Mouse (Mus musculus): ENCODE results near the gene Gm5662. TPM values are rescaled to one million over a fixed set of nuclear protein-coding genes. Genes with fewer than 3 reads are reported as not detected.
"Not testable (repeated sequence)": the region's sequence is repeated elsewhere in the genome, so short reads cannot be mapped to it uniquely, and the experiment has no call there.

Gene Gm5662
- polyA plus RNA-seq (2016; fragmentation: Nextera tagmentation; extraction: Ambion mirVana) = not detected in 2 replicates

DNA sequence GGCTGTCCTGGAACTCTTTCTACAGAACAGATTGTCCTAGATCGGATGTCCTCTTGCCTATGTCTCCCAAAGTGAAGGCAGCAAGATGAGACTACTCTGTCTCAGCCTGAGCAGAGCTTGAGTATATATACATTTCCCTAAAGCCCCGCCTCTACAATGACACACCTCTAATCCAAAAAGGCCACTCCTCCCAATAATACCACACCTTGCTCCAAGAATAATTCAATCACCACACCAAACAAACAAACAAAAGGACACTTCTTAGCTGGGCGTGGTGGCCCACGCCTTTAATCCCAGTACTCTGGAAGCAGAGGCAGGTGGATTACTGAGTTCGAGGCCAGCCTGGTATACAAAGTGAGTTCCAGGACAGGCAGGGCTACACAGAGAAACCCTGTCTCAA lies at the start of gene Gm5662:
Gm5662 (minus strand) TSS at position 101 of the 400 bp plus-strand sequence.
- WGBS = 88% methylated on average over 5 of the region's 5 CpGs

DNA sequence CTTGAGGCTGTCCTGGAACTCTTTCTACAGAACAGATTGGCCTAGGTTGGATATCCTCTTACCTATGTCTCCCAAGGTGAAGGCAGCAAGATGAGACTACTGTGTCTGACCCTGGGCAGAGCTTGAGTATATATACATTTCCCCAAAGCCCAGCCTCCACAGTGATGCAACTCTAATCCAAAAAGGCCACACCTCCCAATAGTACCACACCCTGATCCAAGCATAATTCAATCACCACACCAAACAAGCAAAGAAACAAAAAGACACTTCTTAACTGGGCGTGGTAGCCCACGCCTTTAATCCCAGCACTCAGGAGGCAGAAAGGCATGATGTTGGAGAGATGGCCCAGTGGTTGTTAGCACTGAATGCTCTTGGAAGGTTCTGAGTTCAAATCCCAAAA lies 49.6 kb upstream of the Gm5662 start, which contains the start of gene Gm5039:
Gm5039 (minus strand) TSS at position 101 of the 400 bp plus-strand sequence.
- WGBS = 84% methylated on average over 2 of the region's 2 CpGs
- not testable (repeated sequence) for H3K36me3 ChIP-seq; H3K27ac ChIP-seq (replicated peaks); DNase-seq (ENCODE audit: low spot score); H3K27me3 ChIP-seq (ENCODE audit: low read depth, poor library complexity, severe bottlenecking); H3K9me3 ChIP-seq (replicated peaks); H3K4me1 ChIP-seq; H3K4me3 ChIP-seq

More for the DNA sequence above, at the start of gene Gm5662:
- not testable (repeated sequence) for H3K36me3 ChIP-seq; H3K27ac ChIP-seq (replicated peaks); H3K9me3 ChIP-seq (replicated peaks); H3K27me3 ChIP-seq (ENCODE audit: low read depth, poor library complexity, severe bottlenecking); DNase-seq (ENCODE audit: low spot score); H3K4me1 ChIP-seq; H3K4me3 ChIP-seq

- Histone ChIP-seq H3K27ac (replicated peaks) (no peak overlapping the region), H3K4me1 (no peaks in the 10 kb centered on the region), H3K9me3 (replicated peaks) (no peaks in the 10 kb centered on the region), H3K36me3 (no peaks in the 10 kb centered on the region), H3K27me3 (ENCODE audit: low read depth, poor library complexity, severe bottlenecking) (no peaks in the 10 kb centered on the region), H3K4me3 (no peak overlapping the region)
- WGBS = 91% methylated on average over 3 of the region's 3 CpGs
- no peak for DNase-seq (ENCODE audit: low spot score)
Measured at GRCm38 (mm10) chr12:88314556-88314955, 40.3 kb upstream of the Gm5662 start.

GRCm38 (mm10) chr12:88297171-88297570 lies 22.9 kb upstream of the Gm5662 start:
- H3K27ac ChIP-seq (replicated peaks); H3K4me3 ChIP-seq; H3K27me3 ChIP-seq (ENCODE audit: low read depth, poor library complexity, severe bottlenecking); H3K36me3 ChIP-seq; DNase-seq (ENCODE audit: low spot score); H3K9me3 ChIP-seq (replicated peaks); H3K4me1 ChIP-seq: not testable (repeated sequence)
- WGBS = 76% methylated on average over 2 of the region's 2 CpGs

- H3K4me3 ChIP-seq; H3K9me3 ChIP-seq (replicated peaks): not testable (repeated sequence)
- WGBS = 89% methylated on average over 4 of the region's 4 CpGs
Measured at GRCm38 (mm10) chr12:88293082-88293481, 18.8 kb upstream of the Gm5662 start.

DNA sequence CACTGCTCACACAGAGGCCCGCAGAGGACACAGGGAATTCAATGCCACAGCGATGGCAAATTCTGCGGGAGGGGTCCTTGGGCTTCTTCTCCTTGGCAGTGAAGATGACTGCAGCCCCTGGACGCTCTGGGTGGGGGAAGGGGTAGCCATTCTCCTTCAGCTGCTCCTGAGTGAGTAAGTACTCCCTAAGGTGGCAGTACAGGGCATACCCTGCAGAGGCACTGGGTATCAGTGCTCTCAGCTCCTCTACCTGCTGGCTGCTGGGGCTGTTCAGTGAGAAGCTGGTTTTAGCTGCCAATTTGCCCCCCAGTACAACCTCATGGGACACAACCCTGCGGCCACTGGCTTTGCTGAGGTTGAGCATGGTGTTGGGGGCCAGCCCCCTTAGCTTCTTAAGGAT lies 10.9 kb upstream of the Gm5662 start:
- not testable (repeated sequence) for H3K36me3 ChIP-seq; H3K27me3 ChIP-seq (ENCODE audit: low read depth, poor library complexity, severe bottlenecking); H3K27ac ChIP-seq (replicated peaks); H3K9me3 ChIP-seq (replicated peaks); H3K4me1 ChIP-seq; H3K4me3 ChIP-seq; DNase-seq (ENCODE audit: low spot score)
- 90% methylated on average over 5 of the region's 5 CpGs for WGBS

More at GRCm38 (mm10) chr12:88293082-88293481, 18.8 kb upstream of the Gm5662 start:
- not testable (repeated sequence) for H3K36me3 ChIP-seq; H3K27ac ChIP-seq (replicated peaks); DNase-seq (ENCODE audit: low spot score); H3K4me1 ChIP-seq; H3K27me3 ChIP-seq (ENCODE audit: low read depth, poor library complexity, severe bottlenecking)

GRCm38 (mm10) chr12:88257241-88257640 lies 17.1 kb downstream of the Gm5662 start:
- WGBS = 67% methylated on average over 1 of the region's 1 CpGs
- H3K4me3 ChIP-seq = no peak overlapping the region
- no peak overlapping the region for H3K27ac ChIP-seq (replicated peaks)
- H3K27me3 ChIP-seq (ENCODE audit: low read depth, poor library complexity, severe bottlenecking) = no peaks in the 10 kb centered on the region
- no peaks in the 10 kb centered on the region for H3K4me1 ChIP-seq
- DNase-seq (ENCODE audit: low spot score) = no peak
- H3K9me3 ChIP-seq (replicated peaks) = 0 out of 2 replicates have a peak, but pooled peaks cover 3% of the 10 kb centered on the region
- H3K36me3 ChIP-seq = no peaks in the 10 kb centered on the region

- not testable (repeated sequence) for H3K27me3 ChIP-seq (ENCODE audit: low read depth, poor library complexity, severe bottlenecking); DNase-seq (ENCODE audit: low spot score); H3K36me3 ChIP-seq; H3K9me3 ChIP-seq (replicated peaks); H3K27ac ChIP-seq (replicated peaks); H3K4me3 ChIP-seq; H3K4me1 ChIP-seq
- 64% methylated on average over 2 of the region's 2 CpGs for WGBS
Measured at GRCm38 (mm10) chr12:88255917-88256316, 18.4 kb downstream of the Gm5662 start.

GRCm38 (mm10) chr12:88250000-88250399 lies 24.3 kb downstream of the Gm5662 start, which contains the start of gene Gm8332:
Gm8332 (minus strand) TSS chr12:88250100.
- not testable (repeated sequence) for H3K27me3 ChIP-seq (ENCODE audit: low read depth, poor library complexity, severe bottlenecking); H3K4me1 ChIP-seq; H3K36me3 ChIP-seq; H3K27ac ChIP-seq (replicated peaks); DNase-seq (ENCODE audit: low spot score); H3K4me3 ChIP-seq; H3K9me3 ChIP-seq (replicated peaks)
- 77% methylated on average over 2 of the region's 2 CpGs for WGBS

GRCm38 (mm10) chr12:88245786-88246185 lies 28.5 kb downstream of the Gm5662 start:
- not testable (repeated sequence) for H3K4me1 ChIP-seq; H3K27me3 ChIP-seq (ENCODE audit: low read depth, poor library complexity, severe bottlenecking); H3K36me3 ChIP-seq; H3K9me3 ChIP-seq (replicated peaks); H3K27ac ChIP-seq (replicated peaks); DNase-seq (ENCODE audit: low spot score); H3K4me3 ChIP-seq

DNA sequence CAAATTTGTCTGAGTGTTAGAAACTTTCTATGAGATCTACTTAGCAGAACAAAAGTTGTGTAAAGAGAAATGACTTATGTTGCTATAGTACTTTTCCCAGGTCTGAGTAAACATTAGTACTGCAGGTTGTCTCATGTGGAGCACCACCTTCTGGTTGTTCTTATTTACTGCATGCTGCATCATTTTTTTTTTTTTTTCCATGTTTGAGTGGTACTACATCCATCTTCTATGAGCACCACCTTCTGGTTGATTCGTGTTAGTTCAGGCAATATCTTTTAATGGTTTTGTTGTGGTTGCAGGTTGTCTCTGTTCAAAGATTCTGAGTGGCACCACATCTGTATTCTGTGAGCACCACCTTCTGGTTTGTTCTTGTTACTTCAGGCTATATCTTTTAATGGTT lies 31.4 kb downstream of the Gm5662 start:
- not testable (repeated sequence) for H3K9me3 ChIP-seq (replicated peaks); H3K27me3 ChIP-seq (ENCODE audit: low read depth, poor library complexity, severe bottlenecking); H3K4me1 ChIP-seq; H3K36me3 ChIP-seq; DNase-seq (ENCODE audit: low spot score); H3K27ac ChIP-seq (replicated peaks); H3K4me3 ChIP-seq
- WGBS = 70% methylated on average over 1 of the region's 1 CpGs

Other genes starting within 250 kb of the Gm5662 start
- not detected in 2 replicates for gene Gm2056, start 247.5 kb downstream of the Gm5662 start, polyA plus RNA-seq (2016; fragmentation: Nextera tagmentation; extraction: Ambion mirVana)
- not detected in 2 replicates for gene Gm16368, start 190.8 kb downstream of the Gm5662 start, polyA plus RNA-seq (2016; fragmentation: Nextera tagmentation; extraction: Ambion mirVana)
- not detected in 2 replicates for gene Gm10436, start 92.4 kb downstream of the Gm5662 start, polyA plus RNA-seq (2016; fragmentation: Nextera tagmentation; extraction: Ambion mirVana)
- not detected in 2 replicates for gene Gm8332, start 24.4 kb downstream of the Gm5662 start, polyA plus RNA-seq (2016; fragmentation: Nextera tagmentation; extraction: Ambion mirVana)
- gene Gm5039, start 49.5 kb upstream of the Gm5662 start, polyA plus RNA-seq (2016; fragmentation: Nextera tagmentation; extraction: Ambion mirVana) = not detected in 2 replicates
- 20.4 and 20.7 TPM in 2 replicates for gene Adck1, start 86.1 kb upstream of the Gm5662 start, polyA plus RNA-seq (2016; fragmentation: Nextera tagmentation; extraction: Ambion mirVana)